Mouse (Mus musculus) midbrain, embryonic 13.5 days (tissue): ENCODE results near the gene Dnajc19. TPM values are rescaled to one million over a fixed set of nuclear protein-coding genes. Genes with fewer than 3 reads are reported as not detected.
"Not testable (repeated sequence)": the region's sequence is repeated elsewhere in the genome, so short reads cannot be mapped to it uniquely, and the experiment has no call there.

Experiments used
- ATAC-seq: fragments of 200-750 bp; cut with Nextera tagmentation; 2 replicates; pipeline ENCODE4 v1.8.0; 2017; ENCODE audit warnings: mild to moderate bottlenecking, moderate TSS enrichment, moderate library complexity
- H3K27ac ChIP-seq: fragments of 300-500 bp; sonication (generic); 2 replicates; pipeline ENCODE4 v1.5.1; 2015; ENCODE audit warnings: inconsistent platforms, mild to moderate bottlenecking, moderate library complexity
- H3K27me3 ChIP-seq: fragments of 300-500 bp; sonication (generic); 2 replicates; pipeline ENCODE4 v1.6.1; 2015; ENCODE audit warnings: mild to moderate bottlenecking, inconsistent platforms
- H3K36me3 ChIP-seq: fragments of 300-500 bp; sonication (generic); 2 replicates; pipeline ENCODE4 v1.6.1; 2015; ENCODE audit warnings: mild to moderate bottlenecking, inconsistent platforms
- H3K4me1 ChIP-seq: fragments of 300-500 bp; sonication (generic); replicated peaks from 2 replicates; pipeline ENCODE4 v1.6.1; 2015; ENCODE audit warnings: inconsistent platforms
- H3K4me2 ChIP-seq: fragments of 300-500 bp; sonication (generic); replicated peaks from 2 replicates; pipeline ENCODE4 v1.6.1; 2015; ENCODE audit warnings: moderate library complexity, mild to moderate bottlenecking, inconsistent platforms
- H3K4me3 ChIP-seq: fragments of 300-500 bp; sonication (generic); replicated peaks from 2 replicates; pipeline ENCODE4 v1.5.1; 2015; ENCODE audit warnings: mild to moderate bottlenecking, inconsistent platforms
- H3K9ac ChIP-seq: fragments of 300-500 bp; sonication (generic); replicated peaks from 2 replicates; pipeline ENCODE4 v1.6.1; 2015; ENCODE audit warnings: mild to moderate bottlenecking, inconsistent platforms
- H3K9me3 ChIP-seq: fragments of 300-500 bp; sonication (generic); 2 replicates; pipeline ENCODE4 v1.6.1; 2016; ENCODE audit warnings: mild to moderate bottlenecking, inconsistent platforms
- WGBS: fragments of 180-500 bp; shearing (Covaris S2); methylation state at CpG from one replicate; pipeline ENCODE4 v1.1.7; 2015; 5-methylcytosine and 5-hydroxymethylcytosine counted together
- polyA plus RNA-seq: library from polyadenylated mRNA; unstranded; fragments of >200 nt; fragmentation: Nextera tagmentation; extraction: Ambion mirVana; gene quantifications from 2 replicates; pipeline ENCODE4 v1.2.1, GENCODE M21; 2015

Dnajc19 gene
- polyA plus RNA-seq, 1 experiment from 2014 or later, result 132 TPM

- H3K9ac ChIP-seq, result no peak overlapping the region
- H3K27me3 ChIP-seq, result no peaks in the 10 kb centered on the region
- H3K4me1 ChIP-seq, result peaks cover 18% of the 10 kb centered on the region
- 79% methylated on average over 5 of the region's 5 CpGs for WGBS
- H3K4me3 ChIP-seq, result no peak overlapping the region
- no peak for ATAC-seq
- H3K36me3 ChIP-seq, result peaks cover 4% of the 10 kb centered on the region; the same call in 1 of the 2 replicates
- H3K27ac ChIP-seq, result no peak overlapping the region
- no peak overlapping the region for H3K4me2 ChIP-seq
- no peaks in the 10 kb centered on the region for H3K9me3 ChIP-seq
Observed at GRCm38 (mm10) chr3:34083655-34084054, 2.5 kb upstream of the Dnajc19 start.

- peak overlapping the region; percentile 68 for H3K4me2 ChIP-seq
- peak overlapping the region; percentile 86 for H3K9ac ChIP-seq
- peaks cover 18% of the 10 kb centered on the region for H3K4me1 ChIP-seq
- H3K36me3 ChIP-seq, result peaks cover 8% of the 10 kb centered on the region; the same call in 1 of the 2 replicates
- no peak for ATAC-seq
- peak overlapping the region; percentile 79 for H3K4me3 ChIP-seq
- peak overlapping the region; percentile 79; the same call in 1 of the 2 replicates for H3K27ac ChIP-seq
- no peaks in the 10 kb centered on the region for H3K9me3 ChIP-seq
- H3K27me3 ChIP-seq, result no peaks in the 10 kb centered on the region
- 84% methylated on average over 3 of the region's 3 CpGs for WGBS
Observed at GRCm38 (mm10) chr3:34081929-34082328, 808 bp upstream of the Dnajc19 start.

- peaks cover 35% of the 10 kb centered on the region for H3K36me3 ChIP-seq
Observed at GRCm38 (mm10) chr3:34076058-34076759, 4.9 kb downstream of the Dnajc19 start.

DNA sequence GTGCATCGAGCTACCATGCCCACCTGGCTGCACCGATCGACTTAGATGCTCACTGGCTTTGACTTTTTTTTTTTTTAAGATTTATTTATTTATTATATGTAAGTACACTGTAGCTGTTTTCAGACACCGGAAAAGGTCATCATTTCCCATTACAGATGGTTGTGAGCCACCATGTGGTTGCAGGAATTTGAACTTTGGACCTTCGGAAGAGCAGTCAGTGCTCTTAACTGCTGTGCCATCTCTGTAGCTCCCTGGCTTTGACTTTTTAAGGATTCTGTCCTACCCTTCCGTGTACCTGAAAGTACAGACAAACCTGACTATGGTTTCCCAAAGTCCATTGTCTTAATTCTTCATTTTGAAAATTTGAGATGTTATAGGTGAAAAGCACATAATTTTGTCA is 8.4 kb downstream of the Dnajc19 start:
- Histone ChIP-seq H3K27ac (no peak overlapping the region), H3K9ac (no peak overlapping the region), H3K36me3 (peaks cover 32% of the 10 kb centered on the region), H3K4me3 (no peak overlapping the region), H3K9me3 (no peaks in the 10 kb centered on the region), H3K27me3 (no peaks in the 10 kb centered on the region), H3K4me2 (no peak overlapping the region), H3K4me1 (no peaks in the 10 kb centered on the region)
- no peak for ATAC-seq
- 95% methylated on average over 6 of the region's 6 CpGs for WGBS

More at GRCm38 (mm10) chr3:34076058-34076759, 4.9 kb downstream of the Dnajc19 start:
- ATAC-seq, result no peak
- WGBS, result 90% methylated on average over 6 of the region's 6 CpGs
- Histone ChIP-seq H3K4me3 (no peak overlapping the region), H3K4me2 (no peak overlapping the region), H3K27ac (no peak overlapping the region), H3K4me1 (peaks cover 9% of the 10 kb centered on the region), H3K9ac (no peak overlapping the region), H3K9me3 (no peaks in the 10 kb centered on the region), H3K27me3 (no peaks in the 10 kb centered on the region)

GRCm38 (mm10) chr3:34068943-34069342 is 12.2 kb downstream of the Dnajc19 start:
- ATAC-seq, H3K4me2 ChIP-seq, H3K27me3 ChIP-seq, H3K9me3 ChIP-seq, H3K9ac ChIP-seq, H3K4me3 ChIP-seq, H3K27ac ChIP-seq, H3K4me1 ChIP-seq: not testable (repeated sequence)
- 95% methylated on average over 7 of the region's 7 CpGs for WGBS
- peaks cover 32% of the 10 kb centered on the region for H3K36me3 ChIP-seq

DNA sequence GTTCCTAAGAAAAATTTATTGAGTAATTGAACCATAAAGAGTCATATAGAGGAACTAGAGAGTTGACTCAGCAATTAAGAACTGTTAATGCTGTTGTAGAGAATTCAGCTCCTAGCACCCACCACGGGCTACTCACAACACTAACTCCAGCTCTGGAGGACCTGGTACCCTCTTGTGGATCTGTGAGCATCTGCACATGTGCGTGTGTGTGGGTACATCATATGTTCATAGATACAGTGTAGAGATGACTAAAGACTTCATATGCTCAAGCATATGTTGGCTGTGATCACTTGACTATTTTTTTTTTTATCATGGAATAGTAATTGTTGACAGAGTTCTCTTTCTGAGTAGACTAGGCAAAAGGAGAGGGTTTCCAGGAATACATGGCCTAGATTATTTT is 18.8 kb downstream of the Dnajc19 start:
- Histone ChIP-seq H3K36me3 (peaks cover 40% of the 10 kb centered on the region), H3K9me3 (no peaks in the 10 kb centered on the region), H3K4me3 (no peak overlapping the region), H3K27me3 (no peaks in the 10 kb centered on the region), H3K9ac (no peak overlapping the region), H3K4me1 (no peaks in the 10 kb centered on the region), H3K27ac (no peak overlapping the region), H3K4me2 (no peak overlapping the region)
- 99% methylated on average over 2 of the region's 2 CpGs for WGBS
- no peak for ATAC-seq

- Histone ChIP-seq H3K4me1 (no peaks in the 10 kb centered on the region; the same call in 1 of the 2 replicates), H3K4me2 (no peak overlapping the region), H3K27me3 (no peaks in the 10 kb centered on the region), H3K36me3 (peaks cover 24% of the 10 kb centered on the region), H3K27ac (no peak overlapping the region), H3K4me3 (no peak overlapping the region), H3K9ac (no peak overlapping the region), H3K9me3 (no peaks in the 10 kb centered on the region)
- ATAC-seq, result no peak
- WGBS, result 94% methylated on average over 4 of the region's 4 CpGs
Observed at GRCm38 (mm10) chr3:34041990-34042389, 39.1 kb downstream of the Dnajc19 start.

GRCm38 (mm10) chr3:34035706-34036105 is 45.4 kb downstream of the Dnajc19 start:
- 84% methylated on average over 3 of the region's 3 CpGs for WGBS
- H3K4me1 ChIP-seq, result no peaks in the 10 kb centered on the region; the same call in 1 of the 2 replicates
- no peak overlapping the region for H3K27ac ChIP-seq
- no peak overlapping the region for H3K4me2 ChIP-seq
- no peaks in the 10 kb centered on the region for H3K9me3 ChIP-seq
- H3K4me3 ChIP-seq, result no peak overlapping the region
- no peak for ATAC-seq
- H3K36me3 ChIP-seq, result peaks cover 2% of the 10 kb centered on the region; the same call in 1 of the 2 replicates
- H3K9ac ChIP-seq, result no peak overlapping the region
- H3K27me3 ChIP-seq, result no peaks in the 10 kb centered on the region

GRCm38 (mm10) chr3:34034803-34035202 is 46.3 kb downstream of the Dnajc19 start:
- Histone ChIP-seq H3K27me3 (no peaks in the 10 kb centered on the region), H3K4me3 (no peak overlapping the region), H3K4me2 (no peak overlapping the region), H3K27ac (no peak overlapping the region), H3K4me1 (no peaks in the 10 kb centered on the region; the same call in 1 of the 2 replicates), H3K36me3 (peaks cover 2% of the 10 kb centered on the region; the same call in 1 of the 2 replicates), H3K9ac (no peak overlapping the region), H3K9me3 (no peaks in the 10 kb centered on the region)
- no peak for ATAC-seq
- WGBS, result 92% methylated on average over 1 of the region's 1 CpGs

- H3K9me3 ChIP-seq, result no peaks in the 10 kb centered on the region
- H3K4me2 ChIP-seq, result no peak overlapping the region
- H3K36me3 ChIP-seq, result peaks cover 2% of the 10 kb centered on the region; the same call in 1 of the 2 replicates
- H3K4me3 ChIP-seq, result no peak overlapping the region
- 93% methylated on average over 3 of the region's 3 CpGs for WGBS
- no peaks in the 10 kb centered on the region for H3K27me3 ChIP-seq
- H3K27ac ChIP-seq, result no peak overlapping the region
- no peak overlapping the region for H3K9ac ChIP-seq
- ATAC-seq, result no peak
- H3K4me1 ChIP-seq, result no peaks in the 10 kb centered on the region; the same call in 1 of the 2 replicates
Observed at GRCm38 (mm10) chr3:34033720-34034364, 47.3 kb downstream of the Dnajc19 start.

GRCm38 (mm10) chr3:34030601-34031000 is 50.5 kb downstream of the Dnajc19 start:
- Histone ChIP-seq H3K36me3 (no peaks in the 10 kb centered on the region), H3K4me2 (no peak overlapping the region), H3K9me3 (no peaks in the 10 kb centered on the region), H3K27me3 (no peaks in the 10 kb centered on the region), H3K4me3 (no peak overlapping the region), H3K27ac (no peak overlapping the region), H3K9ac (no peak overlapping the region), H3K4me1 (no peaks in the 10 kb centered on the region)
- no peak for ATAC-seq
- WGBS, result 96% methylated on average over 3 of the region's 3 CpGs

DNA sequence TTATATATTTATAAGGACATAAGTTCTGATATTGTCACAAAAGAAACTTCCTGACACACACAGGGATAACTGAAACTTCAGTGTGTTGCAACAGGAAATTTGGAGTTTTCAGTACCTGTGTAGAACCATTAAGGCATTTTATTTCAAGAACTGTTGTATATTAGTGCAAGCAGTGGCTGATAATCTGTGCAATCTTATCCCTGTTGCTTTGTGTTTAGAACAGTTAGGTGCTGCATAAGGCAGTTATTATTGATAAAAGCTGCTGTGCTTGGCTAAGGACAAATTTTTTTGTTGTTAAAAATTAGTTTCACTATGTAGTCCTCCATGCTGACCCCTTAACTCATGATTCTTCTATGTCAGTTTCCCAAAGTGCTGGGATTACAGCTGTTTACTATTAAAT is 52.2 kb downstream of the Dnajc19 start:
- ATAC-seq, result no peak
- Histone ChIP-seq H3K36me3 (no peaks in the 10 kb centered on the region), H3K9me3 (no peaks in the 10 kb centered on the region), H3K9ac (no peak overlapping the region), H3K4me1 (no peaks in the 10 kb centered on the region), H3K27ac (no peak overlapping the region), H3K27me3 (no peaks in the 10 kb centered on the region), H3K4me2 (no peak overlapping the region), H3K4me3 (no peak overlapping the region)
